Mouse (Mus musculus): ENCODE measurements around the gene Slitrk2. TPM values are rescaled to one million over a fixed set of nuclear protein-coding genes. Genes with fewer than 3 reads are reported as not detected.

Gene Slitrk2
- polyA plus RNA-seq (2014; fragmentation: Nextera tagmentation; extraction: Ambion mirVana) = 1.3 and 1.4 TPM in 2 replicates

DNA sequence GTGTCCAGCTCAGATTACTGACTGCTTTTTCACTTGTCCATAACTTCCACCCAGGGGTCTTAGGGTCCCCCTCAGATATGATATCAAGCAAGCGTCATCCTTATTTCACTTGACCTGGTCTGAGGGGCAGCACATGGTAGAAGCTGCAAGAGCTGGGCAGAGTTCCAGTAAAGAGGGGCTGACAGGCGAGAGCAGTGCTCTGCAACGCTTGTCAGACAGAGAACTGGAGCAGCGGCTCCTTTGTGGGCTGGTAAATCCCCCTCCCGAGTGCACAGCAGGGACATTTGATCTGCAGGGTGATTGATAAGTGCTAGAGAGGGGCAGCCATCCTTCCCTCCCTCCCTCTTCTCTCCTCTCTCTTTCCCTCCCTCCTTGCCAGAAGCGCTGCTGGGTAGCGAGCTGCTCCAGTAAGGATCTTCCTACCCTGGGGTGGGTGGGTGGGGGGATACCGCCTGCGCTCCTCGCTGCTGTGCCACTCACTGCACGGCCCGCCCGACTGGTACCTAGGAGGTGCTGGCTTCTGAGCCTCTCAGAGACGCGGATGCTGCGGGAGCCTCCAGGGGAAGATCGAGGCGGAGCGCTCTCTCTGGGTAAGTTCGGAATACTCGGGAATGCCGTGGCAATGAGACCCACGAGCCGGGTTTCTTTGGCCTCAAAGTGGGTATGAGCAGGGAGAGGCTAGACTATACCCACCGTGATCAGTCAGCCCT is at the start of gene Slitrk2:
Slitrk2 (plus strand) TSS at position 408 of the 710 bp plus-strand sequence.
- Histone ChIP-seq H3K27me3 (ENCODE audit: control insufficient read depth, insufficient read depth, low read length) (0 out of 2 replicates have a peak, but pooled peaks cover 1% of the 10 kb centered on the region), H3K9me3 (ENCODE audit: control insufficient read depth, low read length) (no peaks in the 10 kb centered on the region), H3K4me2 (ENCODE audit: low read depth, severe bottlenecking) (peak within 1 kb of the TSS; percentile 43), H3K9ac (ENCODE audit: low read length) (no peak within 1 kb of the TSS), H3K4me1 (ENCODE audit: control insufficient read depth, insufficient read depth, low read length) (no peaks in the 10 kb centered on the region), H3K27ac (replicated peaks; ENCODE audit: low read depth, low read length) (no peak within 1 kb of the TSS), H3K36me3 (ENCODE audit: control insufficient read depth, insufficient read depth, low read length) (no peaks in the 10 kb centered on the region), H3K4me3 (ENCODE audit: low read depth, low read length) (peak within 1 kb of the TSS; percentile 15; the same call in 1 of the 2 replicates)
- WGBS = 14% methylated on average over 25 of the region's 25 CpGs
- ATAC-seq (ENCODE audit: insufficient number of reproducible peaks, low FRiP score, low TSS enrichment, low read depth) (no peak), DNase-seq (ENCODE audit: low spot score) (peak; percentile 30)

DNA sequence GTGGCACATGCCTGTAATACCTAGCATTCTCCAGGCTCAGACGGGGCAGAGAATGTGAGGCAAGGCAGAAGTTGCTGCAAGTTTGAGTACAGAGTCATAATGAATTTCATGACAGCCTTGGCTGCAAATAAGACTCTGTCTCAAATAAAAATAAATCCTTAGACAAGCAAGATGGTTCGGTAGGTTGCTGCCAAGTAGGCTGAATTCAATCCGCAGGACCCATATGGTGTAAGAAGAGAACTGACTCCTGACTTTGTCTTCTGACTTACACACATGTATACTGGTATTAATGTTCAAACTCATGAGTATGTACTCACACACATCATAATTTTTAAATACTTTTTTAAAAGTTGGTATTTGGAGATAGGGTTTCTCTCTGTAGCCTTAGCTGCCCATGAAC is 43.6 kb upstream of the Slitrk2 start:
- 87% methylated on average over 3 of the region's 3 CpGs for WGBS
- ATAC-seq (ENCODE audit: insufficient number of reproducible peaks, low FRiP score, low TSS enrichment, low read depth) = no peak
- Histone ChIP-seq H3K4me1 (ENCODE audit: control insufficient read depth, insufficient read depth, low read length) (no peaks in the 10 kb centered on the region), H3K27ac (replicated peaks; ENCODE audit: low read depth, low read length) (no peak overlapping the region), H3K4me2 (ENCODE audit: low read depth, severe bottlenecking) (no peak overlapping the region), H3K27me3 (ENCODE audit: control insufficient read depth, insufficient read depth, low read length) (no peaks in the 10 kb centered on the region), H3K36me3 (ENCODE audit: control insufficient read depth, insufficient read depth, low read length) (no peaks in the 10 kb centered on the region), H3K9ac (ENCODE audit: low read length) (no peak overlapping the region), H3K4me3 (ENCODE audit: low read depth, low read length) (no peak overlapping the region), H3K9me3 (ENCODE audit: control insufficient read depth, low read length) (no peaks in the 10 kb centered on the region)
- no peak for DNase-seq (ENCODE audit: low spot score)

- Histone ChIP-seq H3K27me3 (ENCODE audit: control insufficient read depth, insufficient read depth, low read length) (peaks cover 5% of the 10 kb centered on the region; the same call in 1 of the 2 replicates), H3K9me3 (ENCODE audit: control insufficient read depth, low read length) (no peaks in the 10 kb centered on the region), H3K4me1 (ENCODE audit: control insufficient read depth, insufficient read depth, low read length) (no peaks in the 10 kb centered on the region), H3K4me2 (ENCODE audit: low read depth, severe bottlenecking) (peak overlapping the region; percentile 49), H3K36me3 (ENCODE audit: control insufficient read depth, insufficient read depth, low read length) (no peaks in the 10 kb centered on the region), H3K4me3 (ENCODE audit: low read depth, low read length) (peak overlapping the region; percentile 17), H3K9ac (ENCODE audit: low read length) (no peak overlapping the region), H3K27ac (replicated peaks; ENCODE audit: low read depth, low read length) (no peak overlapping the region)
- peak; percentile 44 for DNase-seq (ENCODE audit: low spot score)
- peak; percentile 73; the same call in 1 of the 2 replicates for ATAC-seq (ENCODE audit: insufficient number of reproducible peaks, low FRiP score, low TSS enrichment, low read depth)
- 9% methylated on average over 21 of the region's 21 CpGs for WGBS
These were observed 3.5 kb downstream of the Slitrk2 start for GRCm38 (mm10) chrX:66652455-66653144.

DNA sequence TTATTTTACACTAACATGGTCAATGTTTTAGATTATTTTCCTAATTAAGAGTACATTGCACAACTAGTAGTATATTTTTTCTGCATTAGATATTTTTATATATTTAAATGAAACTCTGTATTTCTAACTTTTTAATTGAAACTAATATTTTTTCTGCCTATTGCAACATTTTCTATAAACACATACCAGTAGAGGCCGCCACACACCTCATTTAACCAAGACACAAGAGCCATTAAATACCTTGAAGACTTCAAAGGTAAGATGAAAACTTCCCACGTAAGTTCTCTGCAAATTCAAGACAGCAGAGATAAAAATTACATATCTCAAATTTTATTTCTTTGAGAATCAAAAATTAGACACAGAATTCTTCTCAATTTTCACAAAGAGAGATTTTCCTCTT is 8.2 kb downstream of the Slitrk2 start:
- no peak overlapping the region for H3K9ac ChIP-seq (ENCODE audit: low read length)
- H3K4me3 ChIP-seq (ENCODE audit: low read depth, low read length) = no peak overlapping the region
- 21% methylated on average over 2 of the region's 2 CpGs for WGBS
- peaks cover 5% of the 10 kb centered on the region; the same call in 1 of the 2 replicates for H3K27me3 ChIP-seq (ENCODE audit: control insufficient read depth, insufficient read depth, low read length)
- no peaks in the 10 kb centered on the region for H3K4me1 ChIP-seq (ENCODE audit: control insufficient read depth, insufficient read depth, low read length)
- H3K4me2 ChIP-seq (ENCODE audit: low read depth, severe bottlenecking) = no peak overlapping the region
- no peaks in the 10 kb centered on the region for H3K36me3 ChIP-seq (ENCODE audit: control insufficient read depth, insufficient read depth, low read length)
- H3K9me3 ChIP-seq (ENCODE audit: control insufficient read depth, low read length) = no peaks in the 10 kb centered on the region
- no peak for ATAC-seq (ENCODE audit: insufficient number of reproducible peaks, low FRiP score, low TSS enrichment, low read depth)
- H3K27ac ChIP-seq (replicated peaks; ENCODE audit: low read depth, low read length) = no peak overlapping the region
- DNase-seq (ENCODE audit: low spot score) = no peak

GRCm38 (mm10) chrX:66676959-66677358 is 27.8 kb downstream of the Slitrk2 start:
- WGBS = 92% methylated on average over 4 of the region's 4 CpGs
- ATAC-seq (ENCODE audit: insufficient number of reproducible peaks, low FRiP score, low TSS enrichment, low read depth) (no peak), DNase-seq (ENCODE audit: low spot score) (no peak)
- H3K36me3 ChIP-seq (ENCODE audit: control insufficient read depth, insufficient read depth, low read length) = no peaks in the 10 kb centered on the region
- H3K4me3 ChIP-seq (ENCODE audit: low read depth, low read length) = no peak overlapping the region
- no peaks in the 10 kb centered on the region for H3K9me3 ChIP-seq (ENCODE audit: control insufficient read depth, low read length)
- no peak overlapping the region for H3K27ac ChIP-seq (replicated peaks; ENCODE audit: low read depth, low read length)
- H3K27me3 ChIP-seq (ENCODE audit: control insufficient read depth, insufficient read depth, low read length) = no peaks in the 10 kb centered on the region
- H3K4me1 ChIP-seq (ENCODE audit: control insufficient read depth, insufficient read depth, low read length) = no peaks in the 10 kb centered on the region
- H3K9ac ChIP-seq (ENCODE audit: low read length) = no peak overlapping the region
- no peak overlapping the region for H3K4me2 ChIP-seq (ENCODE audit: low read depth, severe bottlenecking)

- no peak overlapping the region for H3K27ac ChIP-seq (replicated peaks; ENCODE audit: low read depth, low read length)
- H3K4me1 ChIP-seq (ENCODE audit: control insufficient read depth, insufficient read depth, low read length) = no peaks in the 10 kb centered on the region
- WGBS = 44% methylated on average over 7 of the region's 7 CpGs
- no peaks in the 10 kb centered on the region for H3K9me3 ChIP-seq (ENCODE audit: control insufficient read depth, low read length)
- no peak overlapping the region for H3K4me3 ChIP-seq (ENCODE audit: low read depth, low read length)
- ATAC-seq (ENCODE audit: insufficient number of reproducible peaks, low FRiP score, low TSS enrichment, low read depth) = no peak
- DNase-seq (ENCODE audit: low spot score) = no peak
- no peak overlapping the region for H3K4me2 ChIP-seq (ENCODE audit: low read depth, severe bottlenecking)
- H3K9ac ChIP-seq (ENCODE audit: low read length) = no peak overlapping the region
- no peaks in the 10 kb centered on the region for H3K36me3 ChIP-seq (ENCODE audit: control insufficient read depth, insufficient read depth, low read length)
- no peaks in the 10 kb centered on the region for H3K27me3 ChIP-seq (ENCODE audit: control insufficient read depth, insufficient read depth, low read length)
These were observed 29.5 kb downstream of the Slitrk2 start for GRCm38 (mm10) chrX:66678646-66679045.
